ENCODE assay signal across 19 mouse cellular contexts in the genomic region with DNA sequence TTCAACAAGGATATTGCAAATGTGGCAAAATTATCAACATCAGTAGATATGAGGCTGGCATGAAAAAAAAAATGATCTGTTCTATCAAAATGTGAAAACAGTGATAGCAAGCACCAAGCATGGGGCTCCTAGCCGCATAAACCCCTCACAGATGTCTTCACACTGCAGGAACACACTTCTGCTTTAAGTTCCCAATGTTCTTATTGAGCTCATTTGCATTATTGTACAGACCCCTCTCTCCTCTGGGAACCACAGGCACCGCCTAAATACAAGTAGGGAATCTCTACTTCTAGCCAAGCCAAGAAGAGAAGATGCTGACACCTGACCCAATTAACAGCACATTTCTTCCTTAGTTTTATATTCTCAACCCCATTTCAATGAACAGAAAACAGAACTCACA.
"Had no signal": no experiment of that assay in that cellular context is flagged by ENCODE, and none has a peak within 500 bp of the region (broad histone marks: within the 10 kb centered on the region; RNA-seq: fewer than 3 reads in every experiment).

No protein-coding gene starts in this region.

- H3K4me1 ChIP-seq: liver, embryonic 12.5 days; liver, embryonic 15.5 days; lung, embryonic 15.5 days; megakaryocyte, embryonic 14.5 days; stomach, embryonic 15.5 days had no signal

- H3K4me3 ChIP-seq: limb, embryonic 10.5 days; limb, embryonic 13.5 days; liver, embryonic 12.5 days; liver, embryonic 15.5 days; lung, embryonic 15.5 days; megakaryocyte, embryonic 14.5 days; stomach, embryonic 15.5 days had no signal

- H3K27ac ChIP-seq: kidney, postnatal 0 days; limb, embryonic 10.5 days; limb, embryonic 13.5 days; liver, embryonic 12.5 days; liver, embryonic 15.5 days; lung, embryonic 15.5 days; midbrain, embryonic 10.5 days; stomach, embryonic 15.5 days had no signal

- H3K9ac ChIP-seq: limb, embryonic 13.5 days; liver, embryonic 12.5 days; liver, embryonic 15.5 days; lung, embryonic 15.5 days; stomach, embryonic 15.5 days had no signal

- H3K9me3 ChIP-seq: limb, embryonic 10.5 days; limb, embryonic 13.5 days; liver, embryonic 12.5 days; liver, embryonic 15.5 days; lung, embryonic 15.5 days; megakaryocyte, embryonic 14.5 days; midbrain, embryonic 10.5 days; stomach, embryonic 15.5 days had no signal

- H3K4me2 ChIP-seq: limb, embryonic 13.5 days; liver, embryonic 12.5 days; liver, embryonic 15.5 days; lung, embryonic 15.5 days; stomach, embryonic 15.5 days had no signal

- DNase-seq: kidney, adult 2 months; kidney, postnatal 25 days; liver; lung, adult 18-20 months; lung, postnatal 10 days; lung, postnatal 36 days; right cerebral cortex, postnatal 25 days; spleen, adult 18-20 months; thymus, postnatal 25 days had no signal

- H3K36me3 ChIP-seq: limb, embryonic 10.5 days; limb, embryonic 13.5 days; liver, embryonic 12.5 days; liver, embryonic 15.5 days; lung, embryonic 15.5 days; midbrain, embryonic 10.5 days; stomach, embryonic 15.5 days had no signal

- H3K27me3 ChIP-seq: liver, embryonic 12.5 days; liver, embryonic 15.5 days; lung, embryonic 15.5 days; megakaryocyte, embryonic 14.5 days; stomach, embryonic 15.5 days had no signal

- ATAC-seq: intestine, postnatal 0 days; liver, embryonic 12.5 days had no signal
